Mouse (Mus musculus): ENCODE measurements at regions not wholly inside any gene's neighbourhood (a gene's known extent, or its start where the extent isn't known, plus 50 kb on each side); places are given as distances from the start of the nearest gene placed in this dataset.

GRCm38 (mm10) chr17:4840123-4840522 is 154.0 kb upstream of the Arid1b start:
- TF ChIP-seq CTCF (IDR thresholded peaks at IDR 0.05; ENCODE audit: low read depth) (no peak), EP300 (optimal IDR thresholded peaks at IDR 0.05) (no peak)
